ENCODE assay signal across 30 mouse cellular contexts in the genomic region with DNA sequence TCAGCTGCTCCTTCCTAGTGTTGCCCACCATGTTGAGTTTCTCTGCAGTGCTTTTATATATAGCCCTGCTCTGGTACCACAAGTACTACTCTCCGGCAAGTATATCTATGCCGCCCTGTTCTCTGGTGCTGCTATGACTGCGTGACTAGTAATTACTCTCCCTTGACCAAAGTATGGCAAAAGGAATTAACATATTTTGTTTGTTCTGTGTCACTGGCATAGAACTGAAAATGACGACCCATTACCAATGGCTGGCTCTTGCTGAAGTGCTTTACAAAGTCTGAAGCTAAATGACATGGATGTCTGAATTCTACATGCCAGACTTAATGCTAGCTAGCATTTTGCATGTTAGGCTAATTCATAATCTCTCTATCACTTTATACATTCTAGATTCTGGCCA. TPM values are rescaled to one million over a fixed set of nuclear protein-coding genes. Genes with fewer than 3 reads are reported as not detected.
DNase-seq lines count a peak whose midpoint lies in the region; ATAC-seq and TF ChIP-seq lines count a peak whose summit lies in the region.
"Had no signal": no experiment of that assay in that cellular context is flagged by ENCODE, and none has a peak within 500 bp of the region (broad histone marks: within the 10 kb centered on the region; RNA-seq: fewer than 3 reads in every experiment).

No protein-coding gene starts in this region.

- H3K4me1 ChIP-seq in heart, embryonic 12.5 days (replicated peaks) = peaks cover 14% of the 10 kb centered on the region
- H3K4me1 ChIP-seq in midbrain, embryonic 11.5 days (ENCODE audit: control insufficient read depth, insufficient read depth, low read length) = peaks cover 5% of the 10 kb centered on the region
- no peaks in the 10 kb centered on the region for H3K4me1 ChIP-seq in midbrain, postnatal 0 days (ENCODE audit: insufficient read depth, low read length)
- peaks cover 10% of the 10 kb centered on the region for H3K4me1 ChIP-seq in heart, embryonic 16.5 days (ENCODE audit: control insufficient read depth, insufficient read depth, low read length)
- H3K4me1 ChIP-seq in liver, embryonic 12.5 days = peaks cover 23% of the 10 kb centered on the region

- DNase-seq in heart, postnatal 10 days = no peak
- peak; percentile 86 for DNase-seq in midbrain, embryonic 11.5 days (ENCODE audit: low spot score, missing footprints)
- no peak for DNase-seq in midbrain, postnatal 0 days (ENCODE audit: low spot score)
- no peak for DNase-seq in cerebellum, adult 9-11 months
- no peak for DNase-seq in left cerebral cortex, postnatal 36 days (ENCODE audit: low spot score in 2 of 2)
- DNase-seq: adrenal gland, postnatal 36 days; B cell, adult 2 months; cerebellum, adult 9-10 months; gastrocnemius, postnatal 14 days; kidney, adult 11 months; kidney, postnatal 36 days; layer of hippocampus, postnatal 36 days; lung, postnatal 36 days; right cerebral cortex, adult 18-20 months; thymus, postnatal 14 days had no signal

- WGBS in heart, embryonic 12.5 days = 74% methylated on average over 4 of the region's 4 CpGs
- 88% methylated on average over 4 of the region's 4 CpGs for WGBS in midbrain, embryonic 11.5 days
- WGBS in midbrain, postnatal 0 days = 88% methylated on average over 4 of the region's 4 CpGs
- 72% methylated on average over 4 of the region's 4 CpGs for WGBS in heart, embryonic 16.5 days
- 87% methylated on average over 4 of the region's 4 CpGs for WGBS in liver, embryonic 12.5 days (ENCODE audit: insufficient replicate concordance)

- intact Hi-C loops in heart, postnatal 10 days (cut with DNase I) = no loop called here
- intact Hi-C loops in left cerebral cortex, postnatal 36 days (cut with DNase I) = no loop called here

- TF ChIP-seq CTCF in midbrain, postnatal 0 days (IDR thresholded peaks at IDR 0.05) = no peak

- H3K27me3 ChIP-seq in heart, embryonic 12.5 days (replicated peaks) = no peaks in the 10 kb centered on the region
- no peaks in the 10 kb centered on the region; the same call in 1 of the 2 replicates for H3K27me3 ChIP-seq in midbrain, embryonic 11.5 days (ENCODE audit: control insufficient read depth, insufficient read depth, low read length)
- no peaks in the 10 kb centered on the region for H3K27me3 ChIP-seq in midbrain, postnatal 0 days (ENCODE audit: insufficient read depth, low read length)
- H3K27me3 ChIP-seq in heart, embryonic 16.5 days (ENCODE audit: control insufficient read depth, insufficient read depth, low read length) = no peaks in the 10 kb centered on the region
- no peaks in the 10 kb centered on the region for H3K27me3 ChIP-seq in liver, embryonic 12.5 days (replicated peaks)
- H3K27me3 ChIP-seq: CH12.LX; embryonic facial prominence, embryonic 15.5 days; forebrain, embryonic 15.5 days; hindbrain, embryonic 15.5 days; lung, embryonic 15.5 days had no signal

- H3K9me3 ChIP-seq in heart, embryonic 12.5 days (replicated peaks) = no peaks in the 10 kb centered on the region
- H3K9me3 ChIP-seq in midbrain, embryonic 11.5 days (ENCODE audit: control insufficient read depth, low read length) = no peaks in the 10 kb centered on the region
- H3K9me3 ChIP-seq in midbrain, postnatal 0 days (ENCODE audit: low read length) = no peaks in the 10 kb centered on the region
- H3K9me3 ChIP-seq in heart, embryonic 16.5 days (replicated peaks; ENCODE audit: control insufficient read depth, low read length) = no peaks in the 10 kb centered on the region
- no peaks in the 10 kb centered on the region for H3K9me3 ChIP-seq in liver, embryonic 12.5 days (replicated peaks)
- H3K9me3 ChIP-seq: embryonic facial prominence, embryonic 15.5 days; forebrain, embryonic 15.5 days; hindbrain, embryonic 15.5 days; kidney, embryonic 15.5 days; limb, embryonic 12.5 days; lung, embryonic 15.5 days had no signal

- no peak overlapping the region for H3K27ac ChIP-seq in heart, embryonic 12.5 days (ENCODE audit: poor library complexity, severe bottlenecking)
- H3K27ac ChIP-seq in midbrain, embryonic 11.5 days (ENCODE audit: low read depth, low read length) = no peak overlapping the region
- H3K27ac ChIP-seq in midbrain, postnatal 0 days (ENCODE audit: low read depth, low read length) = no peak overlapping the region
- H3K27ac ChIP-seq in heart, embryonic 16.5 days (ENCODE audit: low read length) = peak overlapping the region; percentile 64
- H3K27ac ChIP-seq in liver, embryonic 12.5 days = no peak overlapping the region
- H3K27ac ChIP-seq: forebrain, embryonic 15.5 days; hindbrain, embryonic 15.5 days; kidney, embryonic 15.5 days; limb, embryonic 12.5 days; liver, embryonic 14.5 days; lung, embryonic 15.5 days had no signal

- peak overlapping the region; percentile 51 for H3K4me3 ChIP-seq in heart, embryonic 12.5 days
- no peak overlapping the region for H3K4me3 ChIP-seq in midbrain, embryonic 11.5 days (ENCODE audit: low read depth, low read length)
- no peak overlapping the region for H3K4me3 ChIP-seq in midbrain, postnatal 0 days (ENCODE audit: low read depth, low read length)
- peak overlapping the region; percentile 44 for H3K4me3 ChIP-seq in heart, embryonic 16.5 days (ENCODE audit: low read length)
- no peak overlapping the region for H3K4me3 ChIP-seq in liver, embryonic 12.5 days
- H3K4me3 ChIP-seq: embryonic facial prominence, embryonic 15.5 days; forebrain, embryonic 15.5 days; hindbrain, embryonic 15.5 days; kidney, embryonic 15.5 days; limb, embryonic 12.5 days; lung, embryonic 15.5 days had no signal

- H3K9ac ChIP-seq in heart, embryonic 12.5 days = peak overlapping the region; percentile 71
- H3K9ac ChIP-seq in midbrain, embryonic 11.5 days (ENCODE audit: low read length) = no peak overlapping the region
- no peak overlapping the region for H3K9ac ChIP-seq in midbrain, postnatal 0 days (replicated peaks; ENCODE audit: low read length, poor library complexity, severe bottlenecking)
- peak overlapping the region; percentile 51 for H3K9ac ChIP-seq in heart, embryonic 16.5 days (ENCODE audit: low read length)
- no peak overlapping the region for H3K9ac ChIP-seq in liver, embryonic 12.5 days
- H3K9ac ChIP-seq: embryonic facial prominence, embryonic 15.5 days; forebrain, embryonic 15.5 days; hindbrain, embryonic 15.5 days; kidney, embryonic 15.5 days; limb, embryonic 12.5 days; liver, embryonic 14.5 days; lung, embryonic 15.5 days had no signal

- peak overlapping the region; percentile 70 for H3K4me2 ChIP-seq in heart, embryonic 12.5 days
- H3K4me2 ChIP-seq in midbrain, embryonic 11.5 days = no peak overlapping the region
- H3K4me2 ChIP-seq in midbrain, postnatal 0 days (ENCODE audit: low read depth, low read length, poor library complexity, severe bottlenecking) = no peak overlapping the region
- H3K4me2 ChIP-seq in heart, embryonic 16.5 days (ENCODE audit: low read depth, low read length) = peak overlapping the region; percentile 56
- H3K4me2 ChIP-seq in liver, embryonic 12.5 days = peak overlapping the region; percentile 68; the same call in 1 of the 2 replicates
- H3K4me2 ChIP-seq: embryonic facial prominence, embryonic 15.5 days; forebrain, embryonic 15.5 days; limb, embryonic 12.5 days had no signal

- peaks cover 30% of the 10 kb centered on the region for H3K36me3 ChIP-seq in heart, embryonic 12.5 days
- no peaks in the 10 kb centered on the region for H3K36me3 ChIP-seq in midbrain, embryonic 11.5 days (ENCODE audit: control insufficient read depth, insufficient read depth, low read length)
- peaks cover 3% of the 10 kb centered on the region for H3K36me3 ChIP-seq in midbrain, postnatal 0 days (ENCODE audit: insufficient read depth, low read length)
- peaks cover 21% of the 10 kb centered on the region for H3K36me3 ChIP-seq in heart, embryonic 16.5 days (ENCODE audit: control insufficient read depth, insufficient read depth)
- peaks cover 23% of the 10 kb centered on the region for H3K36me3 ChIP-seq in liver, embryonic 12.5 days

- no peak for ATAC-seq in heart, embryonic 12.5 days (ENCODE audit: insufficient number of reproducible peaks, low FRiP score)
- ATAC-seq in midbrain, embryonic 11.5 days (ENCODE audit: low FRiP score) = no peak
- no peak for ATAC-seq in midbrain, postnatal 0 days (ENCODE audit: low FRiP score)
- no peak for ATAC-seq in heart, embryonic 16.5 days (replicated peaks; ENCODE audit: extremely low read depth, insufficient read depth, low FRiP score)
- no peak for ATAC-seq in liver, embryonic 12.5 days
- ATAC-seq: forebrain, embryonic 15.5 days; midbrain, embryonic 16.5 days had no signal

RNA-seq across cellular contexts. Expression of gene Gm49321, which starts 11.0 kb away (rescaled TPM):
- polyA plus RNA-seq in heart, embryonic 12.5 days (2016; fragmentation: Nextera tagmentation; extraction: Ambion mirVana) = 7.8 and 10.7 TPM in 2 replicates
- total RNA-seq in heart, postnatal 10 days (2021) = 1 to 10 TPM; 5.6 to 8.4 TPM
- 16.0 and 16.1 TPM in 2 replicates for polyA plus RNA-seq in midbrain, embryonic 11.5 days (2014; fragmentation: Nextera tagmentation; extraction: Ambion mirVana)
- total RNA-seq in midbrain, postnatal 0 days (2014; rRNA removed) = not detected in 2 replicates
- polyA plus RNA-seq in midbrain, postnatal 0 days (2015; fragmentation: Nextera tagmentation; extraction: Ambion mirVana) = 14.7 and 15.7 TPM in 2 replicates
- 9.4 and 10.1 TPM in 2 replicates for polyA plus RNA-seq in heart, embryonic 16.5 days (2015; fragmentation: Nextera tagmentation; extraction: Ambion mirVana)
- polyA plus RNA-seq in liver, embryonic 12.5 days (2016; fragmentation: Nextera tagmentation; extraction: Ambion mirVana) = 4.6 and 6.9 TPM in 2 replicates
- 10 to 100 TPM; 10.5 to 13.3 TPM for total RNA-seq in left cerebral cortex, postnatal 36 days (2021)
- total RNA-seq: CH12.LX; common myeloid progenitor, adult 5-6 weeks; hematopoietic stem cell, adult 5-6 weeks had no signal
- polyA plus RNA-seq: small intestine, adult 2 months had no signal

RNA-seq across cellular contexts. Expression of gene Snapc1, which starts 15.9 kb away (rescaled TPM):
- polyA plus RNA-seq in heart, embryonic 12.5 days (2016; fragmentation: Nextera tagmentation; extraction: Ambion mirVana) = 18.6 and 20.3 TPM in 2 replicates
- total RNA-seq in heart, postnatal 10 days (2021) = 10 to 100 TPM in 1 of 2 experiments, 1 to 10 TPM in 1; 6.6 to 12.1 TPM
- polyA plus RNA-seq in midbrain, embryonic 11.5 days (2014; fragmentation: Nextera tagmentation; extraction: Ambion mirVana) = 23.1 and 26.6 TPM in 2 replicates
- 13.4 and 22.0 TPM in 2 replicates for total RNA-seq in midbrain, postnatal 0 days (2014; rRNA removed)
- 21.7 and 23.4 TPM in 2 replicates for polyA plus RNA-seq in midbrain, postnatal 0 days (2015; fragmentation: Nextera tagmentation; extraction: Ambion mirVana)
- 17.3 and 17.7 TPM in 2 replicates for polyA plus RNA-seq in heart, embryonic 16.5 days (2015; fragmentation: Nextera tagmentation; extraction: Ambion mirVana)
- 8.9 and 9.5 TPM in 2 replicates for polyA plus RNA-seq in liver, embryonic 12.5 days (2016; fragmentation: Nextera tagmentation; extraction: Ambion mirVana)
- total RNA-seq in left cerebral cortex, postnatal 36 days (2021) = 10 to 100 TPM; 41.1 to 50.4 TPM

RNA-seq across cellular contexts. Expression of gene Hif1a, which starts 47.2 kb away (rescaled TPM):
- polyA plus RNA-seq in heart, embryonic 12.5 days (2016; fragmentation: Nextera tagmentation; extraction: Ambion mirVana) = 219 and 235 TPM in 2 replicates
- total RNA-seq in heart, postnatal 10 days (2021) = 100 to 1,000 TPM in 1 of 2 experiments, 10 to 100 TPM in 1; 95.2 to 111 TPM
- 130 and 147 TPM in 2 replicates for polyA plus RNA-seq in midbrain, embryonic 11.5 days (2014; fragmentation: Nextera tagmentation; extraction: Ambion mirVana)
- total RNA-seq in midbrain, postnatal 0 days (2014; rRNA removed) = 104 and 119 TPM in 2 replicates
- polyA plus RNA-seq in midbrain, postnatal 0 days (2015; fragmentation: Nextera tagmentation; extraction: Ambion mirVana) = 55.9 and 62.6 TPM in 2 replicates
- polyA plus RNA-seq in heart, embryonic 16.5 days (2015; fragmentation: Nextera tagmentation; extraction: Ambion mirVana) = 93.8 and 95.1 TPM in 2 replicates
- polyA plus RNA-seq in liver, embryonic 12.5 days (2016; fragmentation: Nextera tagmentation; extraction: Ambion mirVana) = 33.3 and 34.1 TPM in 2 replicates
- total RNA-seq in left cerebral cortex, postnatal 36 days (2021) = 10 to 100 TPM; 54.6 TPM

RNA-seq across cellular contexts. Expression of gene Syt16, which starts 49.0 kb away (rescaled TPM):
- 0.33 and 0.81 TPM in 2 replicates for polyA plus RNA-seq in heart, embryonic 12.5 days (2016; fragmentation: Nextera tagmentation; extraction: Ambion mirVana)
- total RNA-seq in heart, postnatal 10 days (2021) = not detected
- polyA plus RNA-seq in midbrain, embryonic 11.5 days (2014; fragmentation: Nextera tagmentation; extraction: Ambion mirVana) = 6.5 and 7.0 TPM in 2 replicates
- 77.3 and 94.8 TPM in 2 replicates for total RNA-seq in midbrain, postnatal 0 days (2014; rRNA removed)
- 91.6 and 95.2 TPM in 2 replicates for polyA plus RNA-seq in midbrain, postnatal 0 days (2015; fragmentation: Nextera tagmentation; extraction: Ambion mirVana)
- 0.17 and 0.24 TPM in 2 replicates for polyA plus RNA-seq in heart, embryonic 16.5 days (2015; fragmentation: Nextera tagmentation; extraction: Ambion mirVana)
- 0.07 and 0.17 TPM in 2 replicates for polyA plus RNA-seq in liver, embryonic 12.5 days (2016; fragmentation: Nextera tagmentation; extraction: Ambion mirVana)
- total RNA-seq in left cerebral cortex, postnatal 36 days (2021) = 100 to 1,000 TPM in 1 of 2 experiments, 10 to 100 TPM in 1; 82.4 to 104 TPM
- total RNA-seq: common myeloid progenitor, adult 5-6 weeks; gastrocnemius, postnatal 14 days; hematopoietic stem cell, adult 5-6 weeks had no signal
- polyA plus RNA-seq: small intestine, adult 2 months had no signal

Comparison
In these comparisons a context has a peak if more than half of its experiments do, and no peak if none do; other contexts are left out.
1. H3K4me2 ChIP-seq: peak in heart, embryonic 12.5 days (single experiment), heart, embryonic 16.5 days (single experiment) and liver, embryonic 12.5 days (single experiment); none in midbrain, embryonic 11.5 days (single experiment) and midbrain, postnatal 0 days (single experiment).
2. H3K4me3 ChIP-seq: peak in heart, embryonic 12.5 days (single experiment) and heart, embryonic 16.5 days (single experiment); none in midbrain, embryonic 11.5 days (single experiment), midbrain, postnatal 0 days (single experiment) and liver, embryonic 12.5 days (single experiment).
3. H3K9ac ChIP-seq: peak in heart, embryonic 12.5 days (single experiment) and heart, embryonic 16.5 days (single experiment); none in midbrain, embryonic 11.5 days (single experiment), midbrain, postnatal 0 days (single experiment) and liver, embryonic 12.5 days (single experiment).